Mouse (Mus musculus): ENCODE measurements at regions not wholly inside any gene's neighbourhood (a gene's known extent, or its start where the extent isn't known, plus 50 kb on each side); places are given as distances from the start of the nearest gene placed in this dataset.

- TF ChIP-seq CTCF (IDR thresholded peaks at IDR 0.05; ENCODE audit: low read depth) = no peak
- TF ChIP-seq EP300 (IDR thresholded peaks at IDR 0.05; ENCODE audit: low read depth) = no peak
Observed at GRCm38 (mm10) chr5:91862243-91862642, 100.6 kb downstream of the Rchy1 start.
